Mouse (Mus musculus) myocyte (in vitro differentiated cells): ENCODE measurements around the gene Fndc1.

Experiments
- CEBPB ChIP-seq: IDR thresholded peaks from 2 replicates; pipeline ENCODE4 v1.6.1; 2011; ENCODE audit warnings: mild to moderate bottlenecking, moderate library complexity; ENCODE audit not compliant: poor library complexity, insufficient read depth, severe bottlenecking
- E2F4 ChIP-seq: IDR thresholded peaks from one replicate; pipeline ENCODE4 v1.6.1; 2011; ENCODE audit warnings: mild to moderate bottlenecking, control low read depth, moderate library complexity; ENCODE audit not compliant: insufficient read depth
- MYOD1 ChIP-seq, 3 experiments: IDR thresholded peaks; one replicate each; pipeline ENCODE4 v1.6.1; 2011; ENCODE audit warnings: control low read depth in 2 of 3, low read depth in 2 of 3, mild to moderate bottlenecking in 2 of 3, moderate library complexity in 1 of 3; ENCODE audit not compliant: insufficient read length in 2 of 3, control insufficient read depth in 1 of 3
- POLR2A ChIP-seq: IDR thresholded peaks from one replicate; pipeline ENCODE4 v1.6.1; 2011; ENCODE audit warnings: low read depth, mild to moderate bottlenecking, control low read depth, moderate library complexity; ENCODE audit not compliant: insufficient read length
- POLR2AphosphoS2 ChIP-seq: IDR thresholded peaks from one replicate; pipeline ENCODE4 v1.6.1; 2011; ENCODE audit warnings: low read depth, control low read depth; ENCODE audit not compliant: insufficient read length
- TCF12 ChIP-seq: IDR thresholded peaks from one replicate; pipeline ENCODE4 v1.6.1; 2011; ENCODE audit warnings: mild to moderate bottlenecking, control low read depth; ENCODE audit not compliant: poor library complexity, insufficient read depth, severe bottlenecking

- TF ChIP-seq POLR2A = no peak
- TF ChIP-seq TCF12 = no peak
- TF ChIP-seq CEBPB = no peak
- TF ChIP-seq POLR2AphosphoS2 = no peak
- no peak for TF ChIP-seq E2F4
- no peak for TF ChIP-seq MYOD1 (IDR thresholded peaks at IDR 0.05; ENCODE audit: control insufficient read depth in 1 of 3, insufficient read length in 2 of 3, low read depth in 2 of 3)
These were observed 80.3 kb downstream of the Fndc1 start for GRCm38 (mm10) chr17:7746841-7747240.
